Mouse (Mus musculus) heart, postnatal 0 days (tissue): ENCODE measurements around the gene Sec61g. TPM values are rescaled to one million over a fixed set of nuclear protein-coding genes. Genes with fewer than 3 reads are reported as not detected.
"Not testable (repeated sequence)": the region's sequence is repeated elsewhere in the genome, so short reads cannot be mapped to it uniquely, and the experiment has no call there.

ENCODE experiments used
- ATAC-seq: fragments of 200-750 bp; cut with Nextera tagmentation; 2 replicates; pipeline ENCODE4 v1.8.0; 2017; ENCODE audit warnings: low read depth, moderate number of reproducible peaks, moderate library complexity; ENCODE audit not compliant: insufficient read depth
- DNase-seq: peaks from one replicate; pipeline ENCODE4 v3.0.0-alpha.2; 2016; ENCODE audit warnings: low spot score
- H3K27ac ChIP-seq: fragments of 300-500 bp; sonication (generic); 2 replicates; pipeline ENCODE4 v1.5.1; 2014; ENCODE audit warnings: low read depth, mild to moderate bottlenecking
- H3K27me3 ChIP-seq: fragments of 300-500 bp; sonication (generic); 2 replicates; pipeline ENCODE4 v1.6.1; 2014; ENCODE audit warnings: low read length, mixed read lengths; ENCODE audit not compliant: control insufficient read depth, insufficient read depth
- H3K36me3 ChIP-seq: fragments of 300-500 bp; sonication (generic); replicated peaks from 2 replicates; pipeline ENCODE4 v1.6.1; 2014; ENCODE audit warnings: low read length, mixed read lengths; ENCODE audit not compliant: control insufficient read depth, insufficient read depth
- H3K4me1 ChIP-seq: fragments of 300-500 bp; sonication (generic); 2 replicates; pipeline ENCODE4 v1.6.1; 2014; ENCODE audit warnings: antibody characterized with exemption; ENCODE audit not compliant: control insufficient read depth, insufficient read depth
- H3K4me2 ChIP-seq: fragments of 300-500 bp; sonication (generic); 2 replicates; pipeline ENCODE4 v1.6.1; 2014; ENCODE audit warnings: low read depth, mild to moderate bottlenecking, low read length, moderate library complexity
- H3K4me3 ChIP-seq: fragments of 300-500 bp; sonication (generic); 2 replicates; pipeline ENCODE4 v1.5.1; 2014; ENCODE audit warnings: low read depth, low read length
- H3K9ac ChIP-seq: fragments of 300-500 bp; sonication (generic); replicated peaks from 2 replicates; pipeline ENCODE4 v1.6.1; 2014; ENCODE audit warnings: low read depth, low read length, mixed read lengths
- H3K9me3 ChIP-seq: fragments of 300-500 bp; sonication (generic); replicated peaks from 2 replicates; pipeline ENCODE4 v1.6.1; 2016; ENCODE audit warnings: low read length; ENCODE audit not compliant: control insufficient read depth
- CTCF ChIP-seq: IDR thresholded peaks from 2 replicates; pipeline ENCODE4 v1.5.1; 2016; ENCODE audit warnings: antibody characterized with exemption, control low read depth, low read depth
- EP300 ChIP-seq: IDR thresholded peaks from 2 replicates; pipeline ENCODE4 v1.6.1; 2016; ENCODE audit warnings: antibody characterized with exemption, low read depth
- WGBS: fragments of 180-500 bp; shearing (Covaris S2); extraction: QIAGEN DNeasy Blood & Tissue Kit; methylation state at CpG from one replicate; pipeline ENCODE4 v1.1.7; 2014; 5-methylcytosine and 5-hydroxymethylcytosine counted together
- polyA plus RNA-seq: library from polyadenylated mRNA; unstranded; fragments of >200 nt; fragmentation: Nextera tagmentation; extraction: Ambion mirVana; gene quantifications from 2 replicates; pipeline ENCODE4 v1.2.1, GENCODE M21; 2015
- total RNA-seq: library from RNA; depleted of rRNA; stranded (reverse); fragments of >200 nt; gene quantifications from 2 replicates; pipeline ENCODE4 v1.2.3, GENCODE M21; 2014; ENCODE audit warnings: low replicate concordance

Sec61g gene
- total and polyA plus RNA-seq, 2 experiments from 2014 or later, result 26.4 to 52.6 TPM

DNA sequence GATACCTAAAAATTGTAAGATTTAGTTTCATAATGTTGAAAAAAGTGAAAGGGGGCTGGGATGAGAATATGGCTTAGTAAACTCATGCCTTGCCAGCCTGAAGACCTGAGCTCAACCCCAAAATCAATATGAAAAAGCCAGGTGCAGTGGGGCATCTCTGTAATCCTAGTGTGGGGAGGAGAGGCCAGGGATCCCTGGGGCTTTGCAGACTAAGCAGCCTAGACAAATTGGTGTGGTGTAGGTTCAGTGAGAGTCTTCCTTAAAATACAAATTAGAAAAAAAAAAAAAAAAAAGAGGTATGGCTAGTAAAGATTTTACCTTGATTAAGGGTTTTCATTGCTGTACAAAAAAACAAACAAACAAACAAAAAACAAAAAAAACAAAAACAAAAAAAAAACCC lies 20.6 kb upstream of the Sec61g start:
- H3K36me3 ChIP-seq, result no peaks in the 10 kb centered on the region
- H3K4me3 ChIP-seq, result no peak overlapping the region
- H3K27ac ChIP-seq, result no peak overlapping the region
- H3K4me2 ChIP-seq, result no peak overlapping the region
- DNase-seq, result no peak
- H3K9me3 ChIP-seq, result no peaks in the 10 kb centered on the region
- no peaks in the 10 kb centered on the region for H3K27me3 ChIP-seq
- no peak for ATAC-seq
- TF ChIP-seq CTCF, result no peak
- H3K9ac ChIP-seq, result no peak overlapping the region
- no peaks in the 10 kb centered on the region for H3K4me1 ChIP-seq

DNA sequence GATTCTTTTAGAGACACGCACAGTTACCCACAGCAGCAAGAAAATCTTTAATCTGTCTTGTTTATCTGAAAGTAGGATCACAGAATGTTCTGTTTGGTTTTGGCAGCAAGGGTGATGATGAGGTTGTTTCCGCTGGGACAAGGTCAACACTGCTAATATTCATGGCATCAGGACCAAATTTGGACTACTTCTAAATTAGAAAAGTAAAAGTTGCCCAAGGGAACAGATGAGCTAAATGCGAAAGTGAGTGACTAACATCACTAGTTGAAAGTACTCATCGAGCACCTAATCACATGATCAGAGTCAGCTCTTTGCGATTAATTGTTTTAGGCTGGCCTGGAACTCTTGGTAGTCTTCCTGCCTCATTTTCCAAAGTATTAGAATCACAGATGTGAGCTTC lies 20.1 kb upstream of the Sec61g start:
- ATAC-seq (no peak), DNase-seq (no peak)
- Histone ChIP-seq H3K4me2 (no peak overlapping the region), H3K9me3 (no peaks in the 10 kb centered on the region), H3K4me1 (no peaks in the 10 kb centered on the region), H3K9ac (no peak overlapping the region), H3K27me3 (no peaks in the 10 kb centered on the region), H3K36me3 (no peaks in the 10 kb centered on the region), H3K27ac (no peak overlapping the region), H3K4me3 (no peak overlapping the region)
- 80% methylated on average over 5 of the region's 5 CpGs for WGBS
- TF ChIP-seq EP300 (no peak), CTCF (no peak)

DNA sequence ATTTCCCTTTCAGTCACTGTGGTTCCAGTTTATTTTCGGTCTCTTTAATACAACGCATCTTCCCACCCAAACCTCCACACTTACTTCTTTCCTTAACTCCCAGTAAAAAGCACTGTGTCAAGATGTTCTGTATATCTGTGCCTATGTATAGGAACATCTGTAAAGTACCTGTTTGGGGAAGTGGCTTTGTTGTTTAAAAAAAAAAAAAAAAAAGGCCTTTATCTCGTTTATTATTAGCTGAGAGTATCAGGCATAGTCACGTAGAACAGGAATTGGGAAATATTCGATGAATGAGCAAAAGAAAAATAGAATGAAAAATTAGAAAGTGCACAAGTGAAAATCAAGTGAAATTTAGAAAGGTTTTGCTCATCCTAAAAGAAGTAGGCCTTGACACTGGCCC lies 19.5 kb upstream of the Sec61g start:
- WGBS, result 78% methylated on average over 5 of the region's 5 CpGs
- DNase-seq, result no peak
- H3K36me3 ChIP-seq, result no peaks in the 10 kb centered on the region
- H3K4me1 ChIP-seq, result no peaks in the 10 kb centered on the region
- H3K27ac ChIP-seq, result no peak overlapping the region
- ATAC-seq, result no peak
- H3K27me3 ChIP-seq, result no peaks in the 10 kb centered on the region
- no peak overlapping the region for H3K4me2 ChIP-seq
- H3K4me3 ChIP-seq, result no peak overlapping the region
- TF ChIP-seq CTCF (no peak), EP300 (no peak)
- H3K9ac ChIP-seq, result no peak overlapping the region
- no peaks in the 10 kb centered on the region for H3K9me3 ChIP-seq

DNA sequence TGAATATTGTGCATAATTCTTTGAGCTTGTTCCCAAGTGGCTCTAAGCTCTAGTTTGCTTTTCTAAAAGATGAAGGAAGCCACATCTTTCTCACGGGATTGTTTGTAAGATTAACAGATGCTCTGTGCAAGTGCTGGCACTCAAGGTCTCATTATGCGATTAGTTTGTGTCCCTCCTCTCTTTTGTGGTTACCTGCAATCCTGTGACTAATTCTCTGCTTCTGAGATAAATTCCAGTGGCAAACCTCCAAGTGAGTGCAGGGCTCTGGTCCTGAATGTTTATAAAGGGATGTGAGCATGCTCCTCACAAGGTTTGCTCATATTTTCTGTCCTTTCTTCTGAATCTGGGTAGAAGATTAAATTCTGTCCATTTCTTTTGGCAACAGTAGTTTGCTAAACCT lies 18.2 kb upstream of the Sec61g start:
- 69% methylated on average over 2 of the region's 2 CpGs for WGBS
- no peak overlapping the region for H3K9ac ChIP-seq
- DNase-seq (no peak), ATAC-seq (no peak)
- H3K4me2 ChIP-seq, result no peak overlapping the region
- H3K4me3 ChIP-seq, result no peak overlapping the region
- no peaks in the 10 kb centered on the region for H3K27me3 ChIP-seq
- no peaks in the 10 kb centered on the region for H3K9me3 ChIP-seq
- no peak for TF ChIP-seq EP300
- no peak for TF ChIP-seq CTCF
- H3K4me1 ChIP-seq, result no peaks in the 10 kb centered on the region
- no peaks in the 10 kb centered on the region for H3K36me3 ChIP-seq
- H3K27ac ChIP-seq, result no peak overlapping the region

DNA sequence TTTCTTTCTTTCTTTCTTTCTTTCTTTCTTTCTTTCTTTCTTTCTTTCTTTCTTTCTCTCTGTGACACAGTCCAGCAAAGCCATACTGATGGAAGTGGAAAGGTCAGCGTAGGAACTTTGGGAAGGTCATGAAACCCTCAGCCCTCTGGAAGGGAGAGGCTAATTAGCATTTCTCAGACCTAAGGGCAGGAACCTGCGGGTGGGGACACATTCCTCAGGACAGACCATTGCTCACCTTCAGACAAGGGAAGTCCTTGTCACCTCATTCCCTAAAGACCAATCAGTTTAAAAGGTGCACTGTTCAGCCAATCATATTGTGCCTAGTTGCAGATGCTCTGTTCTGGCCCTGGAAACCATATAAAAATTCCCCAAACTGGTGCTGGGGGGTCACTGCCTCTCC lies 17.4 kb upstream of the Sec61g start:
- Histone ChIP-seq H3K27ac (no peak overlapping the region), H3K9ac (no peak overlapping the region), H3K27me3 (no peaks in the 10 kb centered on the region), H3K9me3 (no peaks in the 10 kb centered on the region), H3K4me3 (no peak overlapping the region), H3K4me2 (no peak overlapping the region), H3K4me1 (no peaks in the 10 kb centered on the region), H3K36me3 (no peaks in the 10 kb centered on the region)
- TF ChIP-seq EP300, result no peak
- no peak for TF ChIP-seq CTCF
- no peak for ATAC-seq
- DNase-seq, result no peak
- 64% methylated on average over 2 of the region's 2 CpGs for WGBS

DNA sequence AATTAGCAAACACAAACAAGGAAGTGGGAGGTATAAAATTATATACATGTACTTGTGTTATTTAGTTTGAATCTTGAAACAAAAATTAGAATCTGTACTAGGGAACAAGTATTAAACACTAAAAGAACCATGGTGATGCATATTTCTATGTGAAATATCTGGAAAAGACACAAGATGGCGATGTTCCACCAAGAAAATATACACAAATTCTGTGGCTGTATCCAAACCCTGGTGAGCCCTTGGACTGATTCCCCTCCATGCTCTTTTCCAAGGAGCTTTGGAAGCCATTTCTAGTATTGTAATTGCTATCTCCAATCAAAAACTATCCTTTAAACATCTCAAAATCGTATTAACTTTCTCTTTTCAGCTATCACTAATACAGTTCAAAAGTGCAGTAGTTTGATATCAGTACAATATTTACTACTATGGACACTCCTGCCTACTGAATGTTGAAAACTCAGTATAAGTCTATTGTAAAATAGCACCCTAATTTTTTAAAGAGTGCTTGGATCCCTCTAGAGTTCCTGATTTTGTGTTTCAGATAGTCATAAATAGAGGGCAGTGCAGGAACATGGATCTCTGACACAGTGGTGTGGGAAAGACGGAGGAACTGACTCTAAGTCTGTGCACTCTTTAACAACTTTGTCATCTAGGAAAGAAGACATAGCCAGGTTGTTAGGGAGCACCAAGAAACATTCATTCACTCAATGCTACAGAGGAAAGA lies 16.8 kb upstream of the Sec61g start:
- no peak overlapping the region for H3K27ac ChIP-seq
- no peaks in the 10 kb centered on the region for H3K9me3 ChIP-seq
- H3K27me3 ChIP-seq, result no peaks in the 10 kb centered on the region
- H3K36me3 ChIP-seq, result no peaks in the 10 kb centered on the region
- no peak overlapping the region for H3K4me3 ChIP-seq
- no peak for ATAC-seq
- H3K9ac ChIP-seq, result no peak overlapping the region
- WGBS, result 27% methylated on average over 3 of the region's 3 CpGs
- no peak overlapping the region for H3K4me2 ChIP-seq
- TF ChIP-seq CTCF, result peak; percentile 54
- TF ChIP-seq EP300, result no peak
- H3K4me1 ChIP-seq, result no peaks in the 10 kb centered on the region
- DNase-seq, result peak; percentile 36

DNA sequence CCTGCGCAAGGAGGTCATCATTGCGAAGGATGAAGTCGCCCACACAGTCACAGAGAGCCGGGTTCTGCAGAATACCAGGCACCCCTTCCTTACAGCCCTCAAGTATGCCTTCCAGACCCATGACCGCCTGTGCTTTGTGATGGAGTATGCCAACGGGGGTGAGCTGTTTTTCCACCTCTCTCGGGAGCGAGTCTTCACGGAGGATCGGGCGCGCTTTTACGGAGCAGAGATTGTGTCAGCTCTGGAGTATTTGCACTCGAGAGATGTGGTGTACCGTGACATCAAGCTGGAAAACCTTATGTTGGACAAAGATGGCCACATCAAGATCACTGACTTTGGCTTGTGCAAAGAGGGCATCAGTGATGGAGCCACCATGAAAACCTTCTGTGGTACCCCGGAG lies 6.8 kb upstream of the Sec61g start:
- not testable (repeated sequence) for DNase-seq, H3K4me2 ChIP-seq, H3K4me3 ChIP-seq, H3K9me3 ChIP-seq, ATAC-seq, H3K27me3 ChIP-seq, H3K9ac ChIP-seq, H3K4me1 ChIP-seq, H3K27ac ChIP-seq, H3K36me3 ChIP-seq
- 91% methylated on average over 16 of the region's 16 CpGs for WGBS

DNA sequence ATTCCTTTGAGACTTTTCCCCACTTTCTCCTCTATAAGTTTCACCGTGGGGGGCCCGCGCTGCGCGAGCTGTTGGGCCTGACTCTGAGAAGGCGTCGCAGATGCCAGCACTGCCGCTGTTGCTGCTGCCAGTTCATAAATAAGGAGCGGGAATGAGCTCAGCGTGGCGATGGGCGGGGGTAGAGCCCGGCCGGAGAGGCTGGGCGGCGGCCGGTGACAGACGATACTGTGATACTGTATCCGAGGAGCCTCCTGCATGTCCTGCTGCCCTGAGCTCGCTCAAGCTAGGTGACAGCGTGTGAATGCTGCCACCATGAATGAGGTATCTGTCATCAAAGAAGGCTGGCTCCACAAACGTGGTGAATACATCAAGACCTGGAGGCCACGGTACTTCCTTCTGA lies 5.9 kb upstream of the Sec61g start:
- H3K27ac ChIP-seq, DNase-seq, H3K4me2 ChIP-seq, ATAC-seq, H3K36me3 ChIP-seq, H3K9me3 ChIP-seq, H3K27me3 ChIP-seq, H3K4me1 ChIP-seq, H3K4me3 ChIP-seq, H3K9ac ChIP-seq: not testable (repeated sequence)
- 43% methylated on average over 23 of the region's 23 CpGs for WGBS
